Mouse (Mus musculus) ovary, postnatal 10 days (tissue): Measurements from ENCODE around the gene Leng9.

Source experiments
- DNase-seq: peaks from one replicate; pipeline ENCODE4 v3.0.0; 2022; ENCODE audit warnings: low spot score

The Leng9 gene

GRCm38 (mm10) chr7:4122783-4123182 lies 27.4 kb downstream of the Leng9 start:
- DNase-seq: no peak

- DNase-seq: no peak
These were observed 28.0 kb downstream of the Leng9 start for GRCm38 (mm10) chr7:4122076-4122768.

DNA sequence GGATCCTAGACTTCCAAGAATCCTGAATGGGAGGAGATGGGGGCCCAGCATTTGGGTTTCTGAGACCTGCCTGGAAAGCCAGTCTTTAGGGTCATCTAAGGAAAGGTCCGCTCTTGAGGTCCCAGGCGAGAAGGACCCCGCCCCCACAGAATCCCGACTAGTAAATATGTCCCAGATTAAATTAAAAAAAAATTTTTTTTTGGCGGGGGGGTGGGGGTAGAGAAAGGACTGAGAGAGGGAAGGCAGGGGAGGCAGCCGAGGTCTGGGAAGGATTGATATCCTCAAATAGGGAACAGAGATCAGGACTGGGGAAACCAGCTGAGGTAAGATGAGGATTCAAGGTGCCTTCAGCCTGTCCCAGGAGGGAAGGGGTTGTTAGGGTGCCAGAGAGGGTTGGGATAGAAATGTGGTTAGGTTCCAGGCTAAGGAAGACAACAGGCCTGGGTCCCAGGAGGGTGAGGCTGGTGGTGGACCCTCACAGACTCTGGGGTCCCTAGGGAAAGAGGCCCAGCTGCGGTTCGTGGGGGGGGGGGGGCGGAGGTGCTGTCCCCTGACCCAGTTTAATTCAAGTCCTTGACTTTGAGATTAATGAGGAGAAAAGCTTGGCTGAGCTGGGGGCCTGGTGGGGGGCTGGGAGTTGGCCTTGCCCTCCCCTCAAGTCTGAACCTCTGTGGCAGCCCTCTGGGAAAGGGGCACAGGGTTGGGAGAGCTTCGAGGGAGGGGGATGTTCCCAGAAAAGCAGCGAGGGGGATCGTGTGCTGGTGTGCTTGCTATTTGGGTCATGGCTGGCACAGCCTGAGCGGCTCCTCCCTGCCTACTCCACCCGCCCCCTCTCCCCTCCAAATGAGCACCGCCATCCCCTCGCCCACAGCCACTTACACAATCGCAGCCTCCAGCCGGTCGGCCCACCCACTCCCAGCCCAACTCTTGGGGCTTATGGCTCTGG lies 29.9 kb downstream of the Leng9 start:
- no peak for DNase-seq

GRCm38 (mm10) chr7:4119344-4119902 lies 30.8 kb downstream of the Leng9 start, which contains the start of gene Ttyh1:
Ttyh1 (plus strand) TSS chr7:4119408.
- DNase-seq: no peak

GRCm38 (mm10) chr7:4117050-4117814 lies 32.9 kb downstream of the Leng9 start:
- DNase-seq: no peak

DNA sequence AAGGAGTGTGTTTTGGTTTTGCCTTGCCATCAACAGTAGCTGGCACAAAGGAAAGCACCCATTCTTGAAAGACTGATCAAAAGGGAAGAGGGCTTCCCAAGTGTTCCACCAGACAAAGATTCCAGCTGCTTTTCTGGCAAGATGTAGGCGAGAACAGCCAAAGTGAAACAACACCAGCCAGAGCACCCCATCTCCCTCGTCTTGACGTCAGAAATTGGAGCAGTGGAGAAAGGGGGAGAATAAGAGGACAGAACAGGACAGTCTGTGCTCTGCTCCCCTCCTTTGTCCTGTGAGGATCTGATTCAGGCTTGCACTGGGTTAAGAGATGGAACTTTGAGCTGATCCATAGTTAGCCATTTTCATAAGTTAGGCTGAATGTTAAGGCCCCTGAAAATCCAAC lies 38.4 kb downstream of the Leng9 start:
- DNase-seq: no peak

DNA sequence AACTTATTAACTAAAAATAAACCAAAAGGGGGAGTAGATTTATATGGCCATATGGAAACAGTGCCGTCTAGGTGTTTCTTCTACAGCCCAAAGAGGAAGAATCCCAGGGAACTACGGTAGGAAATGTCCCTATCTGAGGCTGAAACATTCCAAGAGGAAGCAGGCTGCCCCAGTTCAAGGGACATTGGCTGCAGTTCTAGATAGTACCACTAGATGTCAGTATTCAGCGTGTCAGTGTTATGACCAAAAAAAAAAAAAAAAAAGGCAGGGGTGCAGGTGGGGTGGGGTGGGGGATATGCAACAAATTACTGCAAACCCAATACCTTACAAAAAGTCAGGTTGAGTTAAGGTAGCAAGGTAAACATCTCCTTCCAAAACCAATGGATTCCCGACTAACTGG lies 46.8 kb downstream of the Leng9 start:
- DNase-seq: no peak

- DNase-seq: no peak
These were observed 49.0 kb downstream of the Leng9 start for GRCm38 (mm10) chr7:4101144-4101543.

GRCm38 (mm10) chr7:4098832-4099231 lies 51.3 kb downstream of the Leng9 start:
- DNase-seq: no peak

DNA sequence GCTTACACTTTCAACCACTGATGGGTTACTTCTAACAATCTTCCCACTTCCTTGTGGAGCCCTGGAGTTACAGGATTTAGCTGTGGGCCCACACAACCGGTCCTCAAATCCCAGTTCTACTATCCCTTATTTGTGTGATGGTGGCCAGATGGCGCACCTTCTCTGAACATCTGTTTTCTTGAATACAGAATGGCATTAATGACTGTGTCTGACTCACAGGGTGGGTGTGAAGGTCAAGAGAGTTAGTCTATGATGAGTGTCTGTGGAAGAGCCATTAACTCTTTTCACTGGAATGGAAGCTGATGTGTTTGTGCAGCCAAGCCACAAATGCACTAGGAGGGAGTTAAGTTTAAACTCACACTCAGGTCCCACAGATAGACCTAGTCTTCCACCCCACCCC lies 51.9 kb downstream of the Leng9 start:
- DNase-seq: no peak
